Mouse (Mus musculus): ENCODE measurements at regions not wholly inside any gene's neighbourhood (a gene's known extent, or its start where the extent isn't known, plus 50 kb on each side); places are given as distances from the start of the nearest gene placed in this dataset.

DNA sequence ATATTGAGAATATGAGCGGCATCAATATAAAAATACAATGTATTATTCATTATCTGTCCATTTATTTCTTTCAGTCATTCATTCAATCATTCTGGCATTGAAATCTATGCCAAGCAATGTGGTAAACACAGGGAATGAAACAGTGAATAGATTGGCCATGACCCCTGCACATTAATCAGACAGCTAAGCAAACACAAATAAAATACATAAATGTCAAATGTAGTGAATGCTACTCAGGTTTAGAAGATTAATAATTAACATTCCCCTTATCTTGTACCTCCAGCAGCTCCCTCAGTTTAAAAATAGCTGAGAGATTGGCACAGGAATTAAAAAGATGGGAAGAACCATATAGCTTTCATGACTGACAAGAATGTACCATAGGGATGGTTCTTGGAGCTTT, 77.0 kb upstream of the Dazl start:
- no peak for DNase-seq (ENCODE audit: low spot score)
- no peak for ATAC-seq
- Histone ChIP-seq H3K36me3 (ENCODE audit: insufficient read depth, low read length) (no peaks in the 10 kb centered on the region), H3K4me2 (ENCODE audit: low read depth, low read length) (no peak overlapping the region), H3K27ac (no peak overlapping the region), H3K4me1 (ENCODE audit: insufficient read depth, low read length) (no peaks in the 10 kb centered on the region), H3K9ac (replicated peaks; ENCODE audit: low read length) (no peak overlapping the region), H3K4me3 (ENCODE audit: low read length) (no peak overlapping the region), H3K9me3 (ENCODE audit: low read length) (no peaks in the 10 kb centered on the region), H3K27me3 (ENCODE audit: insufficient read depth, low read length) (no peaks in the 10 kb centered on the region)
- no peak for TF ChIP-seq CTCF (IDR thresholded peaks at IDR 0.05; ENCODE audit: low read depth)
- 80% methylated on average over 1 of the region's 1 CpGs for WGBS

DNA sequence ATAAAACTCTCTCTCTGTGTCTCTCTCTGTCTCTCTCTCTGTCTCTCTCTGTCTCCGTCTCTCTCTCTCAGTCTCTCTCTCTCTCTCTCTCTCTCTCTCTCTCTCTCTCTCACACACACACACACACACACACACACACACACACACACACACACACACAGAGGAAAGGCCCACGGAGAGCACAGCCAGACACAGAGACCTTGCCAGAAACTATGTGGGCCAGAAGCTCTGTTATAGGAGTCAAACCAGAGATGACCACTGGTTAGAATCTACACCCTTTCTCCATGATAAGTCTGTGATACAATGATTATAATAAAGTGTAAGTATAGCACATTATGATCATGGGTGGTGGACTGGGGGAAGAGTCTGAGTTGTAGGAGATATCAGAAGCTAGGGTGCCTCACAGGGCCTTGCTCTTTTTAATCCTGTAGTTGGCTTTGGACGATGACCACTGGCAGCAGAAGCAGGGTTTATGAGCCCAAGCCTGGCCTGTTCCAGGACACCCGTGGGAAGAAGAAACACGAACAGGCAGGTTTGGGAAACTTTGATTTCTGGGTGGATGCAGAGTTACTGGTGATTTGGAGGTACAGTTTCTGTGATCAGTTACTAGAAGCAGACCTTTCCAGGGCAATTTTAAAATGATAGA, 80.2 kb upstream of the Dazl start:
- ATAC-seq (no peak), DNase-seq (ENCODE audit: low spot score) (no peak)
- H3K9me3 ChIP-seq (ENCODE audit: low read length) = no peaks in the 10 kb centered on the region
- no peaks in the 10 kb centered on the region for H3K27me3 ChIP-seq (ENCODE audit: insufficient read depth, low read length)
- no peak for TF ChIP-seq CTCF (IDR thresholded peaks at IDR 0.05; ENCODE audit: low read depth)
- H3K4me3 ChIP-seq (ENCODE audit: low read length) = no peak overlapping the region
- H3K27ac ChIP-seq = no peak overlapping the region
- no peaks in the 10 kb centered on the region for H3K4me1 ChIP-seq (ENCODE audit: insufficient read depth, low read length)
- 84% methylated on average over 5 of the region's 5 CpGs for WGBS
- H3K4me2 ChIP-seq (ENCODE audit: low read depth, low read length) = no peak overlapping the region
- no peaks in the 10 kb centered on the region for H3K36me3 ChIP-seq (ENCODE audit: insufficient read depth, low read length)
- no peak overlapping the region for H3K9ac ChIP-seq (replicated peaks; ENCODE audit: low read length)

DNA sequence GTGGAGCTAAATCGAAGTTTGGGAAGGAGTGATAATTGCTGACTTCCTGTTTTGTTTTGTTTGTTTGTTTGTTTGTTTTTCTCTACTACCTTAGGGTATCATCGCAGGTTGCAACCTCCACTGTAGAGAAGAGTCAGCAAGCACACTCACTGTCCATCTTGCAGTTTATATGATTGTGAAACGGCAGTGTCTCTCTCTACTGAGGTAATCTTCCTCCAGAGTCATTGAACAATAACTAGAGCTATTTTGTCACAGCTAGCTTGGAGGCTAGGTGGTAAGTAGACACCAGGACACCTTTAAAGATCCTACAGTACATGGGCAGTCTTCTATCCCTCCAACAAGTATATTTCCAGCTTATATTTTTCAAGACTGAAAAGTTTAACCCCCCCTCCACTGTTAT, 82.0 kb upstream of the Dazl start:
- TF ChIP-seq CTCF (IDR thresholded peaks at IDR 0.05; ENCODE audit: low read depth) = no peak
- Histone ChIP-seq H3K4me3 (ENCODE audit: low read length) (no peak overlapping the region), H3K9me3 (ENCODE audit: low read length) (no peaks in the 10 kb centered on the region), H3K27me3 (ENCODE audit: insufficient read depth, low read length) (no peaks in the 10 kb centered on the region), H3K27ac (no peak overlapping the region), H3K36me3 (ENCODE audit: insufficient read depth, low read length) (no peaks in the 10 kb centered on the region), H3K4me2 (ENCODE audit: low read depth, low read length) (no peak overlapping the region), H3K4me1 (ENCODE audit: insufficient read depth, low read length) (no peaks in the 10 kb centered on the region), H3K9ac (replicated peaks; ENCODE audit: low read length) (no peak overlapping the region)
- WGBS = 82% methylated on average over 3 of the region's 3 CpGs
- ATAC-seq (no peak), DNase-seq (ENCODE audit: low spot score) (no peak)

DNA sequence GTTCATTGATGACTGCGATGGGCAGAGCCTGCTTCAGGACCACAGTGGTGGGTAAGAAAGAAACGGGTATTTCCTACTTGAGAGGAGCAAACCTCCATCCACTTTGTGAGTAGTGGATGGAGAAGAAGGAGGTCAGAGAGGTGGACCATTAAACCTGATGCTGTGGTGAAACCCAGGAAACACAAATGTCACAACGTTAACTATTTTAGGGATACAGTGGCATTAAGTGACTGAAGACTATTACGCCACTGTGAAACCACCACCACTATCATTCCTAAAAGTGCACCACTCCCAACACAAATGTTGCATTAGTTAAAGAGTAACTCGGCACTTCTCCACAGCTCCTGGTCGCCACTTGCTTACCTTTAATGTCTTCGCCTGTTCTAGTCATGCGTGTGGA, 83.3 kb upstream of the Dazl start:
- Histone ChIP-seq H3K4me2 (ENCODE audit: low read depth, low read length) (no peak overlapping the region), H3K27ac (no peak overlapping the region), H3K4me3 (ENCODE audit: low read length) (no peak overlapping the region), H3K9ac (replicated peaks; ENCODE audit: low read length) (no peak overlapping the region), H3K9me3 (ENCODE audit: low read length) (no peaks in the 10 kb centered on the region), H3K4me1 (ENCODE audit: insufficient read depth, low read length) (no peaks in the 10 kb centered on the region), H3K36me3 (ENCODE audit: insufficient read depth, low read length) (no peaks in the 10 kb centered on the region), H3K27me3 (ENCODE audit: insufficient read depth, low read length) (no peaks in the 10 kb centered on the region)
- TF ChIP-seq CTCF (IDR thresholded peaks at IDR 0.05; ENCODE audit: low read depth) = no peak
- ATAC-seq = no peak
- no peak for DNase-seq (ENCODE audit: low spot score)
- WGBS = 94% methylated on average over 8 of the region's 8 CpGs

DNA sequence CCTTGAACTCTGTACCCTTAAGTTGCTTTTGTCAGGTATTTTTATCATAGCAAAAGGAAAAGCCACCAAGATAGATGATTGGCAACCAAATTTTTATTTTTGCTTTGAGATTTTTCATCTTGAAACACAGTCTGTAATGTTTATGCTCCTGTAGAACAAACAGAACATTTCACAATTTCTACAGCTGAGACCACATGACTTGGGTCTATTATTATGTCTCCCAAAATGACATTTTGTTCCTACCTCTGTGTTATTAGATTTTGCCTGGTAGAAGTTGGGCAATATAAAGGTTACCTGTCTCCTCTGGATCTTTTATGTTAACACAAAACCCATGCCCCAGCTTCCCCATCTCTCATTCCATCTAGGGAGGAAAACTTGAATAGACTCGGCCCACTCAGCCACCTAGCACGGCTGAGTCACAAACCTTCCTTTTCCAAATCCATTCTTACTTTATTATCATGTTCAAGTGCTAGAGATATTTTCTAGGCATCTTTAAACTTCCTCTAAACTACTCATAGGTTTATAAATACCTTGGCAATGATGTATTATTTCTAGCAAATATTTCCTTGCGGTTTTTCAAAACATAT, 84.8 kb upstream of the Dazl start:
- ATAC-seq (no peak), DNase-seq (ENCODE audit: low spot score) (no peak)
- Histone ChIP-seq H3K4me1 (ENCODE audit: insufficient read depth, low read length) (no peaks in the 10 kb centered on the region), H3K27me3 (ENCODE audit: insufficient read depth, low read length) (no peaks in the 10 kb centered on the region), H3K9ac (replicated peaks; ENCODE audit: low read length) (no peak overlapping the region), H3K4me3 (ENCODE audit: low read length) (no peak overlapping the region), H3K36me3 (ENCODE audit: insufficient read depth, low read length) (no peaks in the 10 kb centered on the region), H3K9me3 (ENCODE audit: low read length) (no peaks in the 10 kb centered on the region), H3K27ac (no peak overlapping the region), H3K4me2 (ENCODE audit: low read depth, low read length) (no peak overlapping the region)
- WGBS = 91% methylated on average over 3 of the region's 3 CpGs
- TF ChIP-seq CTCF (IDR thresholded peaks at IDR 0.05; ENCODE audit: low read depth) = no peak

DNA sequence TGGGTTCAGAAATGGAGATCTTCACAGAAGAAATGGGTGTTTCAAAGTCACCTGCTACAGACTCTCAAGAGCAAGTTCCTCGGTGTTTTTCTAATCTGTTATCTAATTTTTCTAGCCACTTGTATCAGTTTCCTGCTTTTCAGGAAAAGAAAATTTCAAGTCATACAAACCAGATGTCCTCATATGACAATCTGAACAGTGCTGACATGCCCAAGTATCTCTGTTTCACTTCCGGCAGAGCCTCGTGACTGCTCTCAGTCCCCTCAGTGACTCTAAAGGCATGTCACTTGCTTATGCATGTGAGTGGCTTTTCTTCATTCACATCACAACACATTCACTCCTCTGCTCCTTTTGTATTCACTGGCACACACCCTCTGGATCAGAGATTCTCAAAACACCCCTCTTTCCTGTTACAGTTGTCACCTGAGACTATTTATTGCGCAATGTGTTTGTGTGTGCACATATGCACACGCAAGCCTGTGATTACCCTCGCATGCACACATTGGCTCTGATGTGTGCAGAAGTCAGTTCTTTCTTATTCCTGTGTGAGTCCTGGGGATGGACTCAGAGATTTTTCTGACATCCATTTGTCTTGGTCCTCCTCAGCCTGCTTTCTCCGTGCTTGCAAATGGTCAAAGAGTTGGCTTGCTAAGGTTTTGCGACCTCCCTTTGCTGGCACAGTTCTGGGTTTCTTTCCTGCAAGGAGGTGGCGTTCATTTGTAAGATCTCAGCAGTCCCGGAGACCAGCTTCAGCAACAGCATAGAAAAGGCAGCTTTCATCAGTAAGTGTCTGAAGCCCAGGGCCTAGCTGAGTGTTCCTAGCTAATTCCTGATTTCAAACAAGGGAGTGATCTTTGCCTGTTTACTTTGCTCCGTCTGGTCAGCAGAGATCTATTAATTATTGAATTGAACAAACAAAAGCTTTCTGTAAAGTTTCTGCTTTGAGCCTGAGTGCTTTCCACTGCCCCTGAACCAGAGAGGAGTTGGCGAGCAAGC, 95.6 kb upstream of the Dazl start:
- 81% methylated on average over 12 of the region's 12 CpGs for WGBS
- DNase-seq (ENCODE audit: low spot score) = no peak
- TF ChIP-seq CTCF (IDR thresholded peaks at IDR 0.05; ENCODE audit: low read depth) = no peak
- no peak overlapping the region for H3K27ac ChIP-seq
- H3K4me2 ChIP-seq (ENCODE audit: low read depth, low read length) = no peak overlapping the region
- no peak overlapping the region for H3K9ac ChIP-seq (replicated peaks; ENCODE audit: low read length)
- no peak overlapping the region for H3K4me3 ChIP-seq (ENCODE audit: low read length)
- no peaks in the 10 kb centered on the region for H3K36me3 ChIP-seq (ENCODE audit: insufficient read depth, low read length)
- H3K4me1 ChIP-seq (ENCODE audit: insufficient read depth, low read length) = no peaks in the 10 kb centered on the region
- no peaks in the 10 kb centered on the region for H3K9me3 ChIP-seq (ENCODE audit: low read length)
- ATAC-seq = no peak
- no peaks in the 10 kb centered on the region for H3K27me3 ChIP-seq (ENCODE audit: insufficient read depth, low read length)

Measured in hindbrain, postnatal 0 days (tissue).